Mouse (Mus musculus): ENCODE results near the gene Cactin. TPM values are rescaled to one million over a fixed set of nuclear protein-coding genes. Genes with fewer than 3 reads are reported as not detected.

Gene Cactin
- polyA plus RNA-seq, 1 experiment, result 25.7 TPM

- 51% methylated on average over 17 of the region's 19 CpGs for WGBS
- no peak for DNase-seq (ENCODE audit: low read depth, low spot score)
Observed at GRCm38 (mm10) chr10:81335393-81336340, 14.8 kb downstream of the Cactin start.

- 89% methylated on average over 4 of the region's 4 CpGs for WGBS
Observed at GRCm38 (mm10) chr10:81336558-81336957, 15.7 kb downstream of the Cactin start.

GRCm38 (mm10) chr10:81340551-81341332, 19.8 kb downstream of the Cactin start:
- DNase-seq (ENCODE audit: low read depth, low spot score), result no peak
- WGBS, result 34% methylated on average over 17 of the region's 17 CpGs

More at GRCm38 (mm10) chr10:81336558-81336957, 15.7 kb downstream of the Cactin start:
- no peak for DNase-seq (ENCODE audit: low read depth, low spot score)

GRCm38 (mm10) chr10:81341333-81341949, 20.5 kb downstream of the Cactin start:
- no peak for DNase-seq (ENCODE audit: low read depth, low spot score)
- 35% methylated on average over 16 of the region's 16 CpGs for WGBS

GRCm38 (mm10) chr10:81342686-81343505, 22.0 kb downstream of the Cactin start, which contains the start of gene Gipc3:
Gipc3 (minus strand) TSS chr10:81343266.
- no peak for DNase-seq (ENCODE audit: low read depth, low spot score)
- WGBS, result 4% methylated on average over 67 of the region's 67 CpGs

GRCm38 (mm10) chr10:81344421-81345161, 23.7 kb downstream of the Cactin start:
- DNase-seq (ENCODE audit: low read depth, low spot score), result no peak
- 32% methylated on average over 8 of the region's 8 CpGs for WGBS

GRCm38 (mm10) chr10:81345162-81345534, 24.2 kb downstream of the Cactin start:
- DNase-seq (ENCODE audit: low read depth, low spot score), result no peak
- WGBS, result 73% methylated on average over 4 of the region's 4 CpGs

GRCm38 (mm10) chr10:81346453-81347067, 25.7 kb downstream of the Cactin start:
- no peak for DNase-seq (ENCODE audit: low read depth, low spot score)
- WGBS, result 25% methylated on average over 55 of the region's 55 CpGs

GRCm38 (mm10) chr10:81349146-81349545, 28.2 kb downstream of the Cactin start:
- no peak for DNase-seq (ENCODE audit: low read depth, low spot score)
- 5% methylated on average over 12 of the region's 12 CpGs for WGBS

- no peak for DNase-seq (ENCODE audit: low read depth, low spot score)
- WGBS, result 1% methylated on average over 29 of the region's 29 CpGs
Observed at GRCm38 (mm10) chr10:81349961-81350350, 29.1 kb downstream of the Cactin start.

- peak; percentile 98 for DNase-seq (ENCODE audit: low read depth, low spot score)
- 1% methylated on average over 54 of the region's 54 CpGs for WGBS
Observed at GRCm38 (mm10) chr10:81350351-81351063, 29.6 kb downstream of the Cactin start, which contains the start of gene Hmg20b. Hmg20b (minus strand) TSS chr10:81350480.

GRCm38 (mm10) chr10:81351678-81352291, 30.9 kb downstream of the Cactin start:
- no peak for DNase-seq (ENCODE audit: low read depth, low spot score)
- WGBS, result 20% methylated on average over 9 of the region's 9 CpGs

GRCm38 (mm10) chr10:81354738-81355477, 34.0 kb downstream of the Cactin start:
- 75% methylated on average over 9 of the region's 9 CpGs for WGBS
- DNase-seq (ENCODE audit: low read depth, low spot score), result no peak

- 93% methylated on average over 4 of the region's 4 CpGs for WGBS
- no peak for DNase-seq (ENCODE audit: low read depth, low spot score)
Observed at GRCm38 (mm10) chr10:81355533-81355932, 34.6 kb downstream of the Cactin start.

- DNase-seq (ENCODE audit: low read depth, low spot score), result no peak
- 57% methylated on average over 12 of the region's 12 CpGs for WGBS
Observed at GRCm38 (mm10) chr10:81356352-81356990, 35.6 kb downstream of the Cactin start.
